Mouse (Mus musculus) adrenal gland, postnatal 0 days (tissue): ENCODE results near the gene Ankra2. TPM values are rescaled to one million over a fixed set of nuclear protein-coding genes. Genes with fewer than 3 reads are reported as not detected.

Experiments
- polyA plus RNA-seq: library from polyadenylated mRNA; unstranded; fragments of >200 nt; fragmentation: Nextera tagmentation; extraction: Ambion mirVana; gene quantifications from 2 replicates; pipeline ENCODE4 v1.2.1, GENCODE M21; 2015

Gene Ankra2
- polyA plus RNA-seq, result 31.7 and 36.0 TPM in 2 replicates

GRCm38 (mm10) chr13:98262636-98263457 lies at the start of gene Ankra2, which contains the start of gene Utp15:
Ankra2 (plus strand) TSS chr13:98263074.
Utp15 (minus strand) TSS chr13:98263041.

GRCm38 (mm10) chr13:98279686-98280085 lies 16.8 kb downstream of the Ankra2 start, which contains the start of gene Gm21976:
Gm21976 (plus strand) TSS chr13:98279887.

GRCm38 (mm10) chr13:98316480-98317245 lies 53.8 kb downstream of the Ankra2 start, which contains the start of gene Btf3:
Btf3 (minus strand) TSS chr13:98317006.

Other genes with a start within 250 kb of the Ankra2 start
- 38.5 and 55.7 TPM in 2 replicates for gene Arhgef28, start 56.6 kb upstream of the Ankra2 start, polyA plus RNA-seq
- gene Utp15, start within 50 bp of the Ankra2 start, polyA plus RNA-seq, result 8.5 and 18.8 TPM in 2 replicates
- gene Gm21976, start 16.8 kb downstream of the Ankra2 start, polyA plus RNA-seq, result not detected in 2 replicates
- gene Btf3, start 53.9 kb downstream of the Ankra2 start, polyA plus RNA-seq, result 505 and 577 TPM in 2 replicates
- gene Foxd1, start 91.2 kb downstream of the Ankra2 start, polyA plus RNA-seq, result 2.6 and 5.9 TPM in 2 replicates
- 1.4 and 2.6 TPM in 2 replicates for gene Gm10320, start 228.9 kb downstream of the Ankra2 start, polyA plus RNA-seq